Mouse (Mus musculus) stomach, postnatal 0 days (tissue): ENCODE measurements around the gene Mmd2.

Source experiments
- CTCF ChIP-seq: IDR thresholded peaks from 2 replicates; pipeline ENCODE4 v1.5.1; 2016; ENCODE audit warnings: antibody characterized with exemption, low read depth, mild to moderate bottlenecking, moderate library complexity
- EP300 ChIP-seq: optimal IDR thresholded peaks from 2 replicates; pipeline ENCODE3; 2016; ENCODE audit warnings: antibody characterized with exemption

GRCm38 (mm10) chr5:142537286-142537685 lies 71.3 kb downstream of the Mmd2 start:
- TF ChIP-seq CTCF (no peak), EP300 (no peak)
